Comparison of ENCODE assay signal across 15 mouse cellular contexts in genomic region chr5:128781621-128782020, GRCm38 (mm10).
"Had no signal": no experiment of that assay in that cellular context is flagged by ENCODE, and none has a peak within 500 bp of the region (broad histone marks: within the 10 kb centered on the region; RNA-seq: fewer than 3 reads in every experiment).

No protein-coding gene starts in this region.

- H3K27me3 ChIP-seq: liver, embryonic 15.5 days; midbrain, embryonic 15.5 days; neural tube, embryonic 13.5 days had no signal

- H3K36me3 ChIP-seq: limb, embryonic 10.5 days; liver, embryonic 15.5 days had no signal

- H3K9ac ChIP-seq: liver, embryonic 15.5 days; midbrain, embryonic 15.5 days; neural tube, embryonic 13.5 days had no signal

- H3K27ac ChIP-seq: left cerebral cortex, adult 2 months; limb, embryonic 10.5 days; liver, embryonic 15.5 days; midbrain, embryonic 15.5 days; neural tube, embryonic 13.5 days had no signal

- DNase-seq: kidney, adult 2 months; kidney, postnatal 36 days; lung, adult 2 months; lung, postnatal 36 days; right cerebral cortex, postnatal 25 days; thymus, postnatal 4 days had no signal

- H3K9me3 ChIP-seq: limb, embryonic 10.5 days; midbrain, embryonic 15.5 days; neural tube, embryonic 13.5 days had no signal

- H3K4me2 ChIP-seq: liver, embryonic 11.5 days; liver, embryonic 15.5 days; midbrain, embryonic 11.5 days; midbrain, embryonic 15.5 days; neural tube, embryonic 13.5 days had no signal

- H3K4me3 ChIP-seq: left cerebral cortex, adult 2 months; limb, embryonic 10.5 days; liver, embryonic 15.5 days; midbrain, embryonic 15.5 days; neural tube, embryonic 13.5 days had no signal

- ATAC-seq: intestine, embryonic 16.5 days; lung, postnatal 0 days; midbrain, embryonic 15.5 days had no signal

- H3K4me1 ChIP-seq: liver, embryonic 15.5 days; midbrain, embryonic 15.5 days had no signal
